Mouse (Mus musculus): Measurements from ENCODE around the gene Fcho2.

Gene Fcho2

GRCm38 (mm10) chr13:98679230-98679629 is 136.0 kb downstream of the Fcho2 start:
- no peak for DNase-seq (ENCODE audit: low spot score)

GRCm38 (mm10) chr13:98673922-98674321 is 141.3 kb downstream of the Fcho2 start:
- DNase-seq (ENCODE audit: low spot score) = no peak
